Mouse (Mus musculus) kidney, embryonic 16.5 days (tissue): ENCODE results near the gene Ccdc175. TPM values are rescaled to one million over a fixed set of nuclear protein-coding genes. Genes with fewer than 3 reads are reported as not detected.

Experiments used
- ATAC-seq: fragments of 200-750 bp; cut with Nextera tagmentation; 2 replicates; pipeline ENCODE4 v1.8.0; 2017; ENCODE audit warnings: moderate TSS enrichment; ENCODE audit not compliant: low FRiP score, low TSS enrichment
- H3K27ac ChIP-seq: fragments of 300-500 bp; sonication (generic); 2 replicates; pipeline ENCODE4 v1.5.1; 2014; ENCODE audit warnings: low read length
- H3K27me3 ChIP-seq: fragments of 300-500 bp; sonication (generic); 2 replicates; pipeline ENCODE4 v1.6.1; 2014; ENCODE audit warnings: low read length, control low read depth, mixed read lengths; ENCODE audit not compliant: insufficient read depth
- H3K36me3 ChIP-seq: fragments of 300-500 bp; sonication (generic); 2 replicates; pipeline ENCODE4 v1.6.1; 2014; ENCODE audit warnings: low read length, control low read depth, mixed read lengths; ENCODE audit not compliant: insufficient read depth
- H3K4me1 ChIP-seq: fragments of 300-500 bp; sonication (generic); 2 replicates; pipeline ENCODE4 v1.6.1; 2014; ENCODE audit warnings: low read length, control low read depth, mixed read lengths; ENCODE audit not compliant: insufficient read depth
- H3K4me2 ChIP-seq: fragments of 300-500 bp; sonication (generic); replicated peaks from 2 replicates; pipeline ENCODE4 v1.6.1; 2014; ENCODE audit warnings: low read depth, low read length
- H3K4me3 ChIP-seq: fragments of 300-500 bp; sonication (generic); 2 replicates; pipeline ENCODE4 v1.5.1; 2014; ENCODE audit warnings: mild to moderate bottlenecking, low read length
- H3K9ac ChIP-seq: fragments of 300-500 bp; sonication (generic); replicated peaks from 2 replicates; pipeline ENCODE4 v1.6.1; 2014; ENCODE audit warnings: low read length
- H3K9me3 ChIP-seq: fragments of 300-500 bp; sonication (generic); 2 replicates; pipeline ENCODE4 v1.6.1; 2016; ENCODE audit warnings: low read length, control low read depth
- WGBS: fragments of 180-500 bp; shearing (Covaris S2); extraction: QIAGEN DNeasy Blood & Tissue Kit; methylation state at CpG from one replicate; pipeline ENCODE4 v1.1.7; 2014; 5-methylcytosine and 5-hydroxymethylcytosine counted together
- microRNA-seq: library from miRNA; unstranded; fragments of <30 nt; microRNA quantifications from one replicate; pipeline ENCODE4, GENCODE M21; 2016
- polyA plus RNA-seq: library from polyadenylated mRNA; unstranded; fragments of >200 nt; fragmentation: Nextera tagmentation; extraction: Ambion mirVana; gene quantifications from 2 replicates; pipeline ENCODE4 v1.2.1, GENCODE M21; 2015

Ccdc175 gene
- polyA plus RNA-seq, 1 experiment from 2014 or later, result not detected

GRCm38 (mm10) chr12:72052571-72052970 is 132.3 kb downstream of the Ccdc175 start:
- 83% methylated on average over 6 of the region's 6 CpGs for whole genome bisulfite sequencing
- Histone ChIP-seq H3K4me1 (no peaks in the 10 kb centered on the region), H3K27me3 (no peaks in the 10 kb centered on the region), H3K9ac (no peak overlapping the region), H3K4me2 (no peak overlapping the region), H3K4me3 (no peak overlapping the region), H3K27ac (no peak overlapping the region), H3K9me3 (no peaks in the 10 kb centered on the region), H3K36me3 (no peaks in the 10 kb centered on the region)
- no peak for ATAC-seq

Small RNA genes lying within 50 kb of the gene (microRNA-seq; reads per million reads assigned to microRNA genes)
- not detected for gene Gm24466

Other genes starting within 250 kb of the Ccdc175 start
- 0.69 and 0.72 TPM in 2 replicates for gene Gpr135, start 113.9 kb downstream of the Ccdc175 start, polyA plus RNA-seq
- gene L3hypdh, start 99.6 kb downstream of the Ccdc175 start, polyA plus RNA-seq, result 30.1 and 31.2 TPM in 2 replicates
- 88.3 and 91.5 TPM in 2 replicates for gene Jkamp, start 99.4 kb downstream of the Ccdc175 start, polyA plus RNA-seq
- gene Rtn1, start 224.0 kb upstream of the Ccdc175 start, polyA plus RNA-seq, result 9.4 and 15.4 TPM in 2 replicates